Comparison of ENCODE assay signal across 17 mouse cellular contexts in genomic region chr1:171135600-171135999, GRCm38 (mm10). TPM values are rescaled to one million over a fixed set of nuclear protein-coding genes. Genes with fewer than 3 reads are reported as not detected.
"Had no signal": no experiment of that assay in that cellular context is flagged by ENCODE, and none has a peak within 500 bp of the region (broad histone marks: within the 10 kb centered on the region; RNA-seq: fewer than 3 reads in every experiment).

No protein-coding gene starts in this region.

- H3K27me3 ChIP-seq: neural tube, embryonic 15.5 days; stomach, embryonic 15.5 days had no signal

- H3K9me3 ChIP-seq: neural tube, embryonic 15.5 days; stomach, embryonic 15.5 days had no signal

- H3K4me1 ChIP-seq: neural tube, embryonic 15.5 days; stomach, embryonic 15.5 days had no signal

- H3K4me2 ChIP-seq: neural tube, embryonic 15.5 days; stomach, embryonic 15.5 days had no signal

- H3K27ac ChIP-seq: neural tube, embryonic 15.5 days; stomach, embryonic 15.5 days; stomach, postnatal 0 days had no signal

- H3K9ac ChIP-seq: neural tube, embryonic 15.5 days; stomach, embryonic 15.5 days had no signal

- DNase-seq: retina, postnatal 1 day; right cerebral cortex, adult 18-20 months; right cerebral cortex, postnatal 14 days; right cerebral cortex, postnatal 25 days; right cerebral cortex, postnatal 4 days; spleen, adult 18-20 months; thymus, adult 18-20 months; thymus, adult 2 months; thymus, postnatal 14 days; thymus, postnatal 25 days; thymus, postnatal 36 days; thymus, postnatal 4 days had no signal

- H3K4me3 ChIP-seq: neural tube, embryonic 15.5 days; stomach, embryonic 15.5 days had no signal

RNA-seq across cellular contexts. Expression of gene Mpz, which starts 14.9 kb away (rescaled TPM):
- total RNA-seq: neutrophil, adult 5-6 weeks had no signal
- polyA plus RNA-seq: neural tube, embryonic 14.5 days had no signal

RNA-seq across cellular contexts. Expression of gene Cfap126, which starts 21.9 kb away (rescaled TPM):
- total RNA-seq: neutrophil, adult 5-6 weeks had no signal
